Mouse (Mus musculus) heart, postnatal 0 days (tissue): ENCODE measurements around the gene Acvr1b. TPM values are rescaled to one million over a fixed set of nuclear protein-coding genes. Genes with fewer than 3 reads are reported as not detected.

Source experiments
- ATAC-seq: fragments of 200-750 bp; cut with Nextera tagmentation; 2 replicates; pipeline ENCODE4 v1.8.0; 2017; ENCODE audit warnings: low read depth, moderate number of reproducible peaks, moderate library complexity; ENCODE audit not compliant: insufficient read depth
- DNase-seq: peaks from one replicate; pipeline ENCODE4 v3.0.0-alpha.2; 2016; ENCODE audit warnings: low spot score
- H3K27ac ChIP-seq: fragments of 300-500 bp; sonication (generic); 2 replicates; pipeline ENCODE4 v1.5.1; 2014; ENCODE audit warnings: low read depth, mild to moderate bottlenecking
- H3K27me3 ChIP-seq: fragments of 300-500 bp; sonication (generic); 2 replicates; pipeline ENCODE4 v1.6.1; 2014; ENCODE audit warnings: low read length, mixed read lengths; ENCODE audit not compliant: control insufficient read depth, insufficient read depth
- H3K36me3 ChIP-seq: fragments of 300-500 bp; sonication (generic); replicated peaks from 2 replicates; pipeline ENCODE4 v1.6.1; 2014; ENCODE audit warnings: low read length, mixed read lengths; ENCODE audit not compliant: control insufficient read depth, insufficient read depth
- H3K4me1 ChIP-seq: fragments of 300-500 bp; sonication (generic); 2 replicates; pipeline ENCODE4 v1.6.1; 2014; ENCODE audit warnings: antibody characterized with exemption; ENCODE audit not compliant: control insufficient read depth, insufficient read depth
- H3K4me2 ChIP-seq: fragments of 300-500 bp; sonication (generic); 2 replicates; pipeline ENCODE4 v1.6.1; 2014; ENCODE audit warnings: low read depth, mild to moderate bottlenecking, low read length, moderate library complexity
- H3K4me3 ChIP-seq: fragments of 300-500 bp; sonication (generic); 2 replicates; pipeline ENCODE4 v1.5.1; 2014; ENCODE audit warnings: low read depth, low read length
- H3K9ac ChIP-seq: fragments of 300-500 bp; sonication (generic); replicated peaks from 2 replicates; pipeline ENCODE4 v1.6.1; 2014; ENCODE audit warnings: low read depth, low read length, mixed read lengths
- H3K9me3 ChIP-seq: fragments of 300-500 bp; sonication (generic); replicated peaks from 2 replicates; pipeline ENCODE4 v1.6.1; 2016; ENCODE audit warnings: low read length; ENCODE audit not compliant: control insufficient read depth
- CTCF ChIP-seq: IDR thresholded peaks from 2 replicates; pipeline ENCODE4 v1.5.1; 2016; ENCODE audit warnings: antibody characterized with exemption, control low read depth, low read depth
- EP300 ChIP-seq: IDR thresholded peaks from 2 replicates; pipeline ENCODE4 v1.6.1; 2016; ENCODE audit warnings: antibody characterized with exemption, low read depth
- WGBS: fragments of 180-500 bp; shearing (Covaris S2); extraction: QIAGEN DNeasy Blood & Tissue Kit; methylation state at CpG from one replicate; pipeline ENCODE4 v1.1.7; 2014; 5-methylcytosine and 5-hydroxymethylcytosine counted together
- polyA plus RNA-seq: library from polyadenylated mRNA; unstranded; fragments of >200 nt; fragmentation: Nextera tagmentation; extraction: Ambion mirVana; gene quantifications from 2 replicates; pipeline ENCODE4 v1.2.1, GENCODE M21; 2015
- total RNA-seq: library from RNA; depleted of rRNA; stranded (reverse); fragments of >200 nt; gene quantifications from 2 replicates; pipeline ENCODE4 v1.2.3, GENCODE M21; 2014; ENCODE audit warnings: low replicate concordance

The Acvr1b gene
- total and polyA plus RNA-seq, 2 experiments from 2014 or later = 5.8 to 25.9 TPM

DNA sequence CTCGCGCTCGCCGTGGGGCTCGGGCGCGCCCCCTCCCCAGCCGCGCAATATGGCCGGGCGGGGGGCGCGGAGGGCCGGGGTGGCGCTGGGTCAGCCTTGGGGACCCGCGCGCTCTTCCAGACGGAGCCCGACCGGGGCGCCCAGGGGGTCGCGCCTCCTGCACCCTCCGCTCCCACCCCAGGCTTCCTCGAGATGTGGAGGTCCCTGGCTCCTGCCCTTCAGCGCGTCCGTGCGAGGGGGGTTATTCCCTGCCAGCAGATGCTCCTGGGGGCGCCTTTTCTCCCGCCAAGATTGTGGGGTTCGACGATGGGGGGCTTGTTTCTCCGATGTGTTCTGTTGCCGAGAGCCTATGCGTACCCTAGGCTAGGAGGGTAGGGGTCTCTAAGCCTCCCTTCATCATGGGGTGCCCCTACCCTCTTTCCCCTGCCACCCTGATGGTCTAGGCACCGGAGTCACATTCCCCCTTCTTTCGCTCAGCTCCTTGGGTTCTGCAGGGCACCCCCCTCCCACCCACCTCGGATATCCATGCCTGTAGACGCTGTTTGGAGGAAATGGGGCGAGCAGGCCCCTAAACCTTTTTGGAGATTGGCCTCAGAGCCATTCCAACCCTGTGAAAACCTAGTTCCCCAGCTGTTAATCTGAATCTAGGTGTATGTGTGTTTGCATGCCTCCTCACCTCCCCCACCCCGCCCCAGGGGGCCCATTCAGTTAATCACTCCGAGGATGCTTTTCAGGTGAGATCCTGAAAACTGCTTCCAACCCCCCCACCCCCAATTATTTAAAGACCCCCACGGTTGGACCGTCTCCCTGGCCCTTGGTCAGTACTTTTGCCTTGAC, 645 bp downstream of the Acvr1b start:
- peak overlapping the region; percentile 97 for H3K4me3 ChIP-seq
- WGBS = 1% methylated on average over 28 of the region's 46 CpGs
- ATAC-seq (peak; percentile 22), DNase-seq (no peak)
- peaks cover 47% of the 10 kb centered on the region for H3K4me1 ChIP-seq
- no peaks in the 10 kb centered on the region for H3K36me3 ChIP-seq
- no peaks in the 10 kb centered on the region for H3K27me3 ChIP-seq
- TF ChIP-seq CTCF (no peak), EP300 (no peak)
- peak overlapping the region; percentile 83 for H3K4me2 ChIP-seq
- H3K9me3 ChIP-seq = no peaks in the 10 kb centered on the region
- peak overlapping the region; percentile 90 for H3K27ac ChIP-seq
- H3K9ac ChIP-seq = peak overlapping the region; percentile 96

DNA sequence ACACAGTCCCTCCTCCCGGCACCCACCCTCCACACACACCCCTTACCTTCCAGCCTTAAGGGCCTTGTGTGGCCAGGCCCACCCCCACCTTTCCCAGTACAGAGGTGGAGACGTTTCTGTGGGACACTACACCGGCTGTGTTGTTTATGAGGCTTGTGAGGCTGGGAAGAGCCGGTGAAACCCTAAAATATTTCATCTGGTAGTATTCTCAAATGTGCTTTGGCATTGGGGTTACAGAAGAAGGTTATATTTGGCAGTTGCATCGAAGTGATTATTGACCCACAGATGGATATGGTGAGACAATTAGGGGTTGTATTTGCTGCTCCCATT, 1.2 kb downstream of the Acvr1b start:
- Histone ChIP-seq H3K4me3 (peak overlapping the region; percentile 97), H3K27me3 (no peaks in the 10 kb centered on the region), H3K36me3 (no peaks in the 10 kb centered on the region), H3K27ac (peak overlapping the region; percentile 90), H3K4me2 (peak overlapping the region; percentile 83), H3K4me1 (peaks cover 47% of the 10 kb centered on the region), H3K9me3 (no peaks in the 10 kb centered on the region), H3K9ac (peak overlapping the region; percentile 96)
- TF ChIP-seq EP300 (no peak), CTCF (no peak)
- 13% methylated on average over 5 of the region's 5 CpGs for WGBS
- no peak for ATAC-seq
- DNase-seq = no peak

DNA sequence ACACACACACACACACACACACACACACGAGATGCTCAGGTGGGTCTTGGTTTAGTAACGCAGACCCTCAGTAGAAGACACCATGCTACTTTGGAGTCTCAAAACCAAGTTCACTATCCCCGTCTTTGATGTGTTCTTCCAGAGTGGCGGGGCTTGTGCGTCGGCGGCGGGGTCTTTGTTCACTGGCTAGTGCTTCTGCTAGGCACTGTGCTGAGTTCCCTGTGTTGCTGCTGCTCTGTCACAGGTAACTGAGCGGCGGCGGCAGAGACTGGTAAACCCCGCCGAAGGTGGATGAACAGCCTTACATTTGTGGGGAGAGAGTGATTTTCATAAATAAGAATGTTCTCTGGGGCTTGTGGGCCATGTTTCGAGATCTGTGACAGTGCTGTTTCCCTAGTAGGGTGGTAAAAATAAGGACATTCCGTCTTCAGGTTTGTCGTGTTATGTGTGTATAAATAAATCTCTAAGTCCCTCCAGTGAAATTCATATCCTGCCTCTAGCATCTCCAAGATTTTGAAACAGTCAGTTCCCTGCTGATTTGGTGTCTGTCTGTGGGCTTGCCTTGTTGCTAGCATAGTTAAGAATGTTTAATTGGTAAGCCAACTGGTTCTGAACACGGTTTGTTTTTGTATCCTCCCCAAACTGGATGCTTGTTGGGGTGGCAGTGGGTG, 1.9 kb downstream of the Acvr1b start:
- H3K36me3 ChIP-seq = no peaks in the 10 kb centered on the region
- no peak for ATAC-seq
- DNase-seq = no peak
- peak overlapping the region; percentile 97 for H3K4me3 ChIP-seq
- no peaks in the 10 kb centered on the region for H3K27me3 ChIP-seq
- no peaks in the 10 kb centered on the region for H3K9me3 ChIP-seq
- H3K4me1 ChIP-seq = peaks cover 50% of the 10 kb centered on the region
- TF ChIP-seq EP300 = no peak
- TF ChIP-seq CTCF = no peak
- H3K9ac ChIP-seq = peak overlapping the region; percentile 96
- WGBS = 18% methylated on average over 17 of the region's 17 CpGs
- peak overlapping the region; percentile 83 for H3K4me2 ChIP-seq
- H3K27ac ChIP-seq = peak overlapping the region; percentile 90

DNA sequence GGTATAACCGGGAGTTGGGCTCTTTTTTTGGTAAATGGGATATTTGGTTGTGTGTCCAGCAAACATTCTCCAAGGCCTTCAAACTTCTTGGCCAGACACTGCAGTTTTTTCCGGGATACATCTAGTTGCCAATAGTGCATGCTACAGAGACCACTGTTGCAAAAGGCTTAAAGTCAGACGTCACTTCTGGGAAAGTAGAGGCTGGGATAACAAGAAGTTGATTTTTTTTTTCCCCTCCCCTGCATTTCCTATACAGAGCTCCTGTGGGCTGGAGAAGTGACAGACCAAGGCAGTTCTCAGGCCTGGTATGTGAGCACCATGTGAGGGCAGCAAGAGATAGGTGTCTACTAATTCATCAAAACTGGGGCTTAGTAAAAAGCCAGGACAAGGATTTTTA, 2.4 kb downstream of the Acvr1b start:
- Histone ChIP-seq H3K4me1 (peaks cover 56% of the 10 kb centered on the region), H3K4me3 (no peak overlapping the region), H3K27me3 (no peaks in the 10 kb centered on the region), H3K36me3 (no peaks in the 10 kb centered on the region), H3K9me3 (no peaks in the 10 kb centered on the region), H3K9ac (peak overlapping the region; percentile 96; the same call in 1 of the 2 replicates), H3K4me2 (peak overlapping the region; percentile 83), H3K27ac (peak overlapping the region; percentile 90)
- WGBS = 25% methylated on average over 3 of the region's 3 CpGs
- ATAC-seq (no peak), DNase-seq (peak; percentile 54)
- TF ChIP-seq CTCF (no peak), EP300 (no peak)

DNA sequence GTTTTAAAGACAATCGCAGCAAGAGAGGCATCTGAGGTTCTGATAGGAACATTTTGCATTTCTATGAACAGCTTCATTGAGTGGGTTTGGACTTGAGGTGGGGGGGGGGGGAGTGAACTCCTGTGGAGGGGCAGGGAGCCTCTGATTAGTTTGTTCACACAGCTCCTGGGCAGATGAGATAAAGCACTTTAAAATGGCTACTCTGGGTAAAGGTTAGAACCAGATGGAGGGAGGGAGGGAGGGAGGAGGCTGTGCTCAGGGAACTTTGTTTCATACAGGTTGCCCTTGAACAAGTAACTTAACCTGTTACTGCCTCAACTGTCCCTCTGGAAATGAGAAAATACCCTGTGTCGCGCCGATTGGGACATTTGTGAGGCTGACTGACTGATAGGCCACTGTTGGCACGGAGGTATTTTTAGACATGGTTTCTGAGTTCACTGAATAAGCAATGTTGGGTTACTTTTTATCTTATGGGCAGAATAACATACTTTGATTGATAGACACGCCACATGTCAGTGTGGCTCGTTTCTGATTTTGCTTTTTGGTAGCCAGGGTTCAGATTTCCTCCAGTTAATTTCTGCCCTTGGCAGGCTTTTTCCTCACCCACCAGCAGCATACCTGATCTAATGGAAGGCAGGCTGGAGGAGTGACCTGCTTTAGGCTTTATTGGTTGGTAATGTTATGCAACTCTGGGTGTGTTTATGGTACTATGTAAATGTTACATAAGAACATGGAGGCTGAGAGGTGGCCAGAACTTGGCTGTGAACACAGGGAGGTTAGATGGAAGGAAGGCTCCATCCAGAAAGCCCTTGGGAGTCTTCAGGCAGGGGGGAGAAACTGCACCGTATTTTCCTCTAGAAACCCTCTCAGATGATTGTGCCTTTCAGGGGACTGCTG, 3.2 kb downstream of the Acvr1b start:
- H3K9ac ChIP-seq = peak overlapping the region; percentile 11; the same call in 1 of the 2 replicates
- DNase-seq = peak; percentile 56
- TF ChIP-seq CTCF = no peak
- TF ChIP-seq EP300 = no peak

More for the DNA sequence above, 3.2 kb downstream of the Acvr1b start:
- Histone ChIP-seq H3K4me3 (no peak overlapping the region), H3K36me3 (no peaks in the 10 kb centered on the region), H3K4me1 (peaks cover 58% of the 10 kb centered on the region), H3K27me3 (no peaks in the 10 kb centered on the region), H3K27ac (peak overlapping the region; percentile 90), H3K9me3 (no peaks in the 10 kb centered on the region), H3K4me2 (peak overlapping the region; percentile 83)
- ATAC-seq = no peak
- 21% methylated on average over 8 of the region's 8 CpGs for WGBS
